Mouse (Mus musculus): Measurements from ENCODE around the gene Rufy3.
"Not testable (repeated sequence)": the region's sequence is repeated elsewhere in the genome, so short reads cannot be mapped to it uniquely, and the experiment has no call there.

Gene Rufy3

DNA sequence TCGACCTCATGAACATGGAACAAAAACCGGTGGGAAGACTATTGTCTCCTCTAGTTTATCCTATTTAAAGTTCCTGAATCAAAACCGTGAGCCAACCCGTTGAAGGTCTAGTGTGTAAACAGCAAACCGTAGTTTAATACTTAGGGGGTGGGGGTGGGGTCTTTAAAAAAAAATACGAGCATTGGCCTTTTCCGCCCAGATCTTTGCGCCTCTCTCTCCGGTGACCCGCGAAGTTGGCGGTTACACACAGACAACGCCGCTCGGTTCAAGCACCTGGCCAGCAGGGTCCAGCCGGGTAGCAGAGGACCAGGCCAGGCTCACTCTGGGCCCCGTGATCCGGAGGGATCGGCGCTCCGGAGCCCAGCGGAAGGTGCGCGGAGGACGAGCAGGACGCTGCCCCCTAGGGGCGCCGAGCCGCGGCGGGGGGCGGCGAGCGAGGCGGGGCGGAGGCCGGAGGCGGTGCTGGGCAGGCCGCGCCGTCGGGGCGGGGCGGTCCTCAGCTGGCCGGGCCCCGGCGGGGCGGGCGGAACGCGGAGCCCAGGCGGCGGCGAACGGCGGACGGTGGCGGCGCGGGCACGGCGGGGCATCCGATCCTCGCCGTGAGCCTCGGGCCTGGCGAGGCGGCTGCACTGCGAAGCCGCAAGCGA lies at the start of gene Rufy3:
Gene Rufy3 (plus strand): TSS at position 540 of the 647 bp plus-strand sequence.
- no peak for DNase-seq (ENCODE audit: extremely low spot score, low read depth, low spot score)

GRCm38 (mm10) chr5:88519232-88519631 lies 45.6 kb upstream of the Rufy3 start:
- DNase-seq (ENCODE audit: extremely low spot score, low read depth, low spot score): peak; percentile 41

DNA sequence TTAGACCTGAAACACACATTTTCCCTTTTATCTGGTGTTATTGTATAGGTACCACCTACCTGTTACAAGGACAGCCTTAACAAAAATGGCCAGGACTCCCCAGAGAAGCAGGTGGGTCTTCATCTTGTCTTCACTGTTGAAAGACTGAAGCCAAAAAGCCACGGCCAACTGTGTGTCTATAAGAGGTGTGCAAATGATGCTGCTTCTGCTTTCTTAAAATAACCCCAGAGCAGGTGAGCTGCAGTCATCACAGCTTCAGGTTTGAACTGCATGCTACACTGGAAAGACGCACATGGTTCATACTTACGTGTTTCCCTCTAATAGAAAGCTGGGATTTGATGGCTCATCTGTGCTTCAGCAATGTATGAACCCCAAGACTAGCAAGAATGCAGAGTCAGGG lies 37.2 kb upstream of the Rufy3 start, which contains the start of gene Jchain:
Gene Jchain (minus strand): TSS at position 235 of the 400 bp plus-strand sequence.
- no peak for DNase-seq (ENCODE audit: extremely low spot score, low read depth, low spot score)

- DNase-seq (ENCODE audit: extremely low spot score, low read depth, low spot score): no peak
Measured at GRCm38 (mm10) chr5:88530908-88531307, 33.9 kb upstream of the Rufy3 start.

GRCm38 (mm10) chr5:88534697-88535096 lies 30.1 kb upstream of the Rufy3 start:
- no peak for DNase-seq (ENCODE audit: extremely low spot score, low read depth, low spot score)

GRCm38 (mm10) chr5:88540845-88541244 lies 24.0 kb upstream of the Rufy3 start:
- no peak for DNase-seq (ENCODE audit: extremely low spot score, low read depth, low spot score)

DNA sequence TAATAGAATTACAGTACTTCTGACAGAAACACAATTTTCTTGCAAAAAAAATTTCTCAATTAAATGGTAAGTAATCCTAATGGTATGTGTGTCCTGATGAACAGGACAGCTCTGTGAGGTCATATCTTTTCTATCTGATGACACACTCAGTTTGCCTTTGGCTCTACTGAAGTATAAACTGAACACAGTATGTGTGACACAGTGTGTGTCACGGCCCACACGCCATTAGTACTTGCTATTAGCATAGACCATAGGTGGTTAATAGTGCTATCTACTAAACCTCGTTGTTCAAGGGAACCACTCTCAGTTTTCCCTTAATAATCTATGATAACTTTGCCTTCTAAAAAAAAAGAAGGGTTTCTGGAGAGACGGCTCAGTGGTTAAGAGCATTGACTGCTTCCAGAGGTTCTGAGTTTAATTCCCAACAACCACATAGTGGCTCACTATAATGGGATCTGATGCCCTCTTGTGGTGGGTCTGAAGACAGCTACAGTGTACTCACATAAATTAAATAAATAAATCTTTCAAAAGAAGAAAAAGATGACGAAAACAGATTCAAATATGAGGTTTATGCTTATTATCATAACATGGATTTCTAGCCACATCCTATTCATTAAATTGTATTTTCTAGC lies 22.1 kb upstream of the Rufy3 start:
- DNase-seq (ENCODE audit: extremely low spot score, low read depth, low spot score): no peak

- not testable (repeated sequence) for DNase-seq (ENCODE audit: extremely low spot score, low read depth, low spot score)
Measured at GRCm38 (mm10) chr5:88544411-88544810, 20.4 kb upstream of the Rufy3 start.

GRCm38 (mm10) chr5:88545536-88545935 lies 19.3 kb upstream of the Rufy3 start:
- no peak for DNase-seq (ENCODE audit: extremely low spot score, low read depth, low spot score)

DNA sequence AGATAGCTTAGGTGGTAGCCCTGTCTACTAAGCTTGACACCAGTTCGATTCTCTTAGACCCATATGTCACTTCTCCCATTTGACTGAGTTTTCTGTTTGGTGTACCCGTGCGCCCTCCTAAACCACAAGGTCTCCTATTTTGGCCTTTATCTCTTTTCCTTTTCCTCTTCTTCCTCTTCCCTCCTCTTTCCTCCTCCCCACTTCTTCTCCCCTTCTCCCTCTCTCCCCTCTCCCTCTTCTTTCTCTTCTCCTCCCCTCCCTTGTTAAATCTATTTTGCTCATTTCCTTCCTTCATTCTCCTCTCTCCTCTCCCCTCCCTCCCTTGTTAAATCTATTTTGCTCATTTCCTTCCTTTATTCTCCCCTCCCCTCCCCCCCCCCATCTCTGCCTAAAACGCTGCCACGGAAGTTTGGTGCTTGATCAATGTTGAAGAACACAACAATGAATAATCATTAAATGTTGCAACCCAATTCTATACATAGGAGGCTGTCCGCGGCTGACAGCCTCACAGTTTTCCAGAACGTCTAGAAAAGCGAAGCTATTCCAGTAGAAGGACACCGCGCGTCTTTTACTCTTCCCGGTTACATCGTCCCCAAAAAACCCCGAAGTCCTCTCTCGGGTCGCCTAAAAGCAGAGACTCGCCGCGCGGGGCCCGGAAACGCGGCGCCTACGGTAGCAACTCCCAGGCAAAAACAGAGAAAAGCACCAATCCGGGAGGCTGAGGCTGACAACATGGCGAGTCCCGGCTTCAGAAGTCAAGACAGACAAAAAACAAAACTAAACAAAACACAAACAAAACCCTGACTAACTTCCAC lies 11.4 kb upstream of the Rufy3 start:
- no peak for DNase-seq (ENCODE audit: extremely low spot score, low read depth, low spot score)

- DNase-seq (ENCODE audit: extremely low spot score, low read depth, low spot score): peak; percentile 99
Measured at GRCm38 (mm10) chr5:88554086-88554886, 10.6 kb upstream of the Rufy3 start, which contains the start of gene Utp3. Gene Utp3 (plus strand): TSS chr5:88554462.

DNA sequence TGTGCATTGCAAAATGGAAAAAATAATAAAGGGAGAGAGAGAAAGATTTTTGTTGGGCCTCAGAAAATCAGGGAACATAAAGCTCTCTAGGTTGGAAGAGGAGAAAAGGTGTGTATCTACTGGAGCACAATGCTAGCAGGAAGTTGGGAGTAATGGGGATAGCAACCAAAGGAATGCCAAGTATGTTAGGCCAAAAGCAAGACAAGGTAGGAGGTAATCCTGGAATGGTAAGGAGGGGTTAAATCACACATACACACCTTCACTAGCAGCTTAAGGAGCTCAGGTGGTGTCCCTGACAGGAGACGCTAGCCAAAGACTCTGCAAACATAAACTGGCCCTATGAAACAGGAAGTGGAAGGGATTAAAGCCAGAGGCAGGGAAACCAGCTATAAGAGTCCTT lies 5.8 kb upstream of the Rufy3 start:
- no peak for DNase-seq (ENCODE audit: extremely low spot score, low read depth, low spot score)

- no peak for DNase-seq (ENCODE audit: extremely low spot score, low read depth, low spot score)
Measured at GRCm38 (mm10) chr5:88561080-88561814, 3.6 kb upstream of the Rufy3 start.

GRCm38 (mm10) chr5:88562863-88563780 lies 1.7 kb upstream of the Rufy3 start:
- no peak for DNase-seq (ENCODE audit: extremely low spot score, low read depth, low spot score)

- no peak for DNase-seq (ENCODE audit: extremely low spot score, low read depth, low spot score)
Measured at GRCm38 (mm10) chr5:88565148-88566033, 551 bp downstream of the Rufy3 start.

DNA sequence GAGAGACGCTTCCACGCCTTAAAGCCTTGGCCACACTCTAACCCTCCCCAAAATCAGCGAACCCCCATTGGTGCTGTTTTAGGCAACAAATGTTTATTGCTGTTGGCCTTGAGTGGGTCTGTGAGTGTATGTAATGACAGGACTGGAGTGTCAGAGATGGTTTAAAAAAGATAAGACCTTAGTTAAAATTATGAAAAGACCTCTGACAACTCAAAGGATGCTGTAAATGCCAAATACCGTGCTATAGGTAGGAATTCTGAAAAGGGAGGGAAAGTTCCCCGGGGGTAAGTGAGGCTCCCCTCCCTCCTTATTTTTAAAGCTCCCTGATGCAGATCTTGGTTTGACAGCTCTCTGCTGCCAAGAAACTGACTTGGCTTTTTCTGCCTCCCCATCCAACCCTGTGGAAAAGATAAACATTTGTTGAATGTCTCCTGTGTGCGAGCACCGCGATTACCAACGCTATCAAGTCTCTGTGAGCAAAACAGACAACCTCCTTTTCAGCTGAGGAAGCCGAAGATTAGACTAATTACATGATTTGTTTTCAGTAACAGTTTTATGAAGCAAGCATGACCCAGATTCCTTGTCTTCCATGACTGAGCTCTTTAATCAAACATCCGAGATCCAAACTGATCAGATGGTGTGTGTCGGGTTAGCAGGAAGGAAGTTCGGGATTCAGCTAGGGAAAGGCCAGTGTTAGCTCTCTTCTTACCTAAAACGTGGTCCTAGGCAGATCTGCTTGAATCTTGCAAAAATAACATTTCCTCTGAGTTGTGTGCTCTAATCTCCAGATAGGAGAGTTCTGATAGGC lies 1.4 kb downstream of the Rufy3 start:
- DNase-seq (ENCODE audit: extremely low spot score, low read depth, low spot score): no peak

- no peak for DNase-seq (ENCODE audit: extremely low spot score, low read depth, low spot score)
Measured at GRCm38 (mm10) chr5:88569541-88569940, 4.7 kb downstream of the Rufy3 start.
